8 mouse cellular contexts compared by ENCODE assay signal in genomic region chr4:147442649-147443553, GRCm38 (mm10). TPM values are rescaled to one million over a fixed set of nuclear protein-coding genes. Genes with fewer than 3 reads are reported as not detected.
DNase-seq lines count a peak whose midpoint lies in the region; ATAC-seq and TF ChIP-seq lines count a peak whose summit lies in the region.
"Not testable (repeated sequence)": the region's sequence is repeated elsewhere in the genome, so short reads cannot be mapped to it uniquely, and the experiment has no call there.

No protein-coding gene starts in this region.

- DNase-seq in G1E (ENCODE audit: low spot score): not testable (repeated sequence)
- peak; percentile 40 for DNase-seq in cerebellum, adult 9-11 months
- DNase-seq in forebrain, embryonic 11.5 days (ENCODE audit: low spot score): peak; percentile 86
- DNase-seq in liver, embryonic 11.5 days (ENCODE audit: low spot score): peak; percentile 81

- not testable (repeated sequence) for TF ChIP-seq CTCF in G1E (IDR thresholded peaks at IDR 0.05; ENCODE audit: low read depth, low read length)

- peak overlapping the region; percentile 83 for H3K4me2 ChIP-seq in forebrain, embryonic 11.5 days (ENCODE audit: low read depth, low read length, severe bottlenecking)
- peak overlapping the region; percentile 92 for H3K4me2 ChIP-seq in heart, embryonic 16.5 days (ENCODE audit: low read depth, low read length)
- peak overlapping the region; percentile 85 for H3K4me2 ChIP-seq in kidney, embryonic 14.5 days (replicated peaks; ENCODE audit: low read depth, low read length)
- H3K4me2 ChIP-seq in liver, embryonic 11.5 days: peak overlapping the region; percentile 89
- H3K4me2 ChIP-seq in midbrain, embryonic 12.5 days (replicated peaks): peak overlapping the region; percentile 64
- H3K4me2 ChIP-seq in stomach, embryonic 14.5 days (replicated peaks; ENCODE audit: low read depth, low read length): peak overlapping the region; percentile 94

- H3K27me3 ChIP-seq in G1E (ENCODE audit: insufficient read depth, low read length); forebrain, embryonic 11.5 days (ENCODE audit: control insufficient read depth, insufficient read depth, low read length); heart, embryonic 16.5 days (ENCODE audit: control insufficient read depth, insufficient read depth, low read length); kidney, embryonic 14.5 days (ENCODE audit: control insufficient read depth, insufficient read depth, low read length); liver, embryonic 11.5 days (replicated peaks; ENCODE audit: control insufficient read depth, insufficient read depth, low read length); midbrain, embryonic 12.5 days; stomach, embryonic 14.5 days (ENCODE audit: control insufficient read depth, insufficient read depth, low read length): not testable (repeated sequence)

- not testable (repeated sequence) for H3K4me3 ChIP-seq in G1E (ENCODE audit: low read depth, low read length)
- H3K4me3 ChIP-seq in forebrain, embryonic 11.5 days (ENCODE audit: low read depth, low read length): peak overlapping the region; percentile 42
- peak overlapping the region; percentile 73 for H3K4me3 ChIP-seq in heart, embryonic 16.5 days (ENCODE audit: low read length)
- peak overlapping the region; percentile 49 for H3K4me3 ChIP-seq in kidney, embryonic 14.5 days (ENCODE audit: low read length)
- peak overlapping the region; percentile 67 for H3K4me3 ChIP-seq in liver, embryonic 11.5 days (ENCODE audit: low read depth, low read length)
- H3K4me3 ChIP-seq in midbrain, embryonic 12.5 days: peak overlapping the region; percentile 47
- peak overlapping the region; percentile 51 for H3K4me3 ChIP-seq in stomach, embryonic 14.5 days (ENCODE audit: low read depth, low read length)

- not testable (repeated sequence) for H3K9me3 ChIP-seq in G1E (replicated peaks); forebrain, embryonic 11.5 days (ENCODE audit: control insufficient read depth, low read length); heart, embryonic 16.5 days (replicated peaks; ENCODE audit: control insufficient read depth, low read length); kidney, embryonic 14.5 days (ENCODE audit: control insufficient read depth, low read length); liver, embryonic 11.5 days (ENCODE audit: control insufficient read depth, low read length); midbrain, embryonic 12.5 days; stomach, embryonic 14.5 days (ENCODE audit: control insufficient read depth, low read depth, low read length)

- H3K27ac ChIP-seq in forebrain, embryonic 11.5 days (ENCODE audit: low read depth, low read length): not testable (repeated sequence)
- peak overlapping the region; percentile 81 for H3K27ac ChIP-seq in heart, embryonic 16.5 days (ENCODE audit: low read length)
- peak overlapping the region; percentile 51; the same call in 1 of the 2 replicates for H3K27ac ChIP-seq in kidney, embryonic 14.5 days (ENCODE audit: low read depth, low read length)
- H3K27ac ChIP-seq in liver, embryonic 11.5 days (ENCODE audit: low read depth, low read length): 0 out of 2 replicates have a peak overlapping the region, but pooled peaks have one; percentile 52
- peak overlapping the region; percentile 60 for H3K27ac ChIP-seq in midbrain, embryonic 12.5 days (replicated peaks)
- peak overlapping the region; percentile 48; the same call in 1 of the 2 replicates for H3K27ac ChIP-seq in stomach, embryonic 14.5 days (ENCODE audit: low read length)

- 7% methylated on average over 52 of the region's 52 CpGs for WGBS in forebrain, embryonic 11.5 days
- 9% methylated on average over 51 of the region's 52 CpGs for WGBS in heart, embryonic 16.5 days
- 9% methylated on average over 45 of the region's 52 CpGs for WGBS in kidney, embryonic 14.5 days
- WGBS in liver, embryonic 11.5 days: 9% methylated on average over 52 of the region's 52 CpGs
- WGBS in midbrain, embryonic 12.5 days: 7% methylated on average over 52 of the region's 52 CpGs
- WGBS in stomach, embryonic 14.5 days: 11% methylated on average over 52 of the region's 52 CpGs

- H3K4me1 ChIP-seq in G1E (ENCODE audit: insufficient read depth, low read depth, low read length); forebrain, embryonic 11.5 days (replicated peaks; ENCODE audit: control insufficient read depth, insufficient read depth, low read length); heart, embryonic 16.5 days (ENCODE audit: control insufficient read depth, insufficient read depth, low read length); kidney, embryonic 14.5 days (ENCODE audit: control insufficient read depth, insufficient read depth, low read length); liver, embryonic 11.5 days (replicated peaks; ENCODE audit: control insufficient read depth, insufficient read depth, low read length); midbrain, embryonic 12.5 days; stomach, embryonic 14.5 days (ENCODE audit: control insufficient read depth, insufficient read depth, low read length): not testable (repeated sequence)

- not testable (repeated sequence) for H3K36me3 ChIP-seq in G1E (replicated peaks); forebrain, embryonic 11.5 days (ENCODE audit: control insufficient read depth, insufficient read depth, low read length); heart, embryonic 16.5 days (ENCODE audit: control insufficient read depth, insufficient read depth); kidney, embryonic 14.5 days (ENCODE audit: control insufficient read depth, insufficient read depth, low read length); liver, embryonic 11.5 days (ENCODE audit: control insufficient read depth, insufficient read depth, low read length); midbrain, embryonic 12.5 days; stomach, embryonic 14.5 days (ENCODE audit: control insufficient read depth, insufficient read depth, low read length)

- H3K9ac ChIP-seq in forebrain, embryonic 11.5 days (ENCODE audit: low read length): peak overlapping the region; percentile 90
- peak overlapping the region; percentile 95 for H3K9ac ChIP-seq in heart, embryonic 16.5 days (ENCODE audit: low read length)
- peak overlapping the region; percentile 81 for H3K9ac ChIP-seq in kidney, embryonic 14.5 days (ENCODE audit: low read depth, low read length)
- peak overlapping the region; percentile 88 for H3K9ac ChIP-seq in liver, embryonic 11.5 days (ENCODE audit: low read depth, low read length)
- peak overlapping the region; percentile 67 for H3K9ac ChIP-seq in midbrain, embryonic 12.5 days (replicated peaks)
- H3K9ac ChIP-seq in stomach, embryonic 14.5 days (replicated peaks; ENCODE audit: low read depth, low read length): peak overlapping the region; percentile 67

- ATAC-seq in G1E (ENCODE audit: extremely low read depth, insufficient number of reproducible peaks, low FRiP score, poor library complexity, severe bottlenecking): peak; percentile 52; the same call in 1 of the 2 replicates
- ATAC-seq in forebrain, embryonic 11.5 days (replicated peaks; ENCODE audit: low FRiP score): peak; percentile 100
- ATAC-seq in heart, embryonic 16.5 days (replicated peaks; ENCODE audit: extremely low read depth, insufficient read depth, low FRiP score): peak; percentile 91
- ATAC-seq in kidney, embryonic 14.5 days (ENCODE audit: low FRiP score, low TSS enrichment): peak; percentile 100
- ATAC-seq in liver, embryonic 11.5 days (replicated peaks; ENCODE audit: low FRiP score): peak; percentile 100
- ATAC-seq in midbrain, embryonic 12.5 days (ENCODE audit: low FRiP score, low read depth): peak; percentile 99
- ATAC-seq in stomach, embryonic 14.5 days (ENCODE audit: insufficient number of reproducible peaks, insufficient read depth, low FRiP score, low read depth): peak; percentile 96

RNA-seq across cellular contexts. Expression of gene Zfp982, which starts 49.3 kb away (rescaled TPM):
- 0.68 TPM in 1 of 2 replicates, not detected in the other for total RNA-seq in G1E (2014; fragmentation: Nextera tagmentation)
- total RNA-seq in G1E (2017): 0.35 and 0.44 TPM in 2 replicates
- polyA plus RNA-seq in G1E (2012): not detected in 2 replicates
- polyA plus RNA-seq in forebrain, embryonic 11.5 days (2014; fragmentation: Nextera tagmentation; extraction: Ambion mirVana): 8.7 and 10.6 TPM in 2 replicates
- polyA plus RNA-seq in heart, embryonic 16.5 days (2015; fragmentation: Nextera tagmentation; extraction: Ambion mirVana): 4.6 and 6.3 TPM in 2 replicates
- 8.6 and 10.7 TPM in 2 replicates for polyA plus RNA-seq in kidney, embryonic 14.5 days (2014; fragmentation: Nextera tagmentation; extraction: Ambion mirVana)
- polyA plus RNA-seq in liver, embryonic 11.5 days (2014; fragmentation: Nextera tagmentation; extraction: Ambion mirVana): 8.8 and 9.0 TPM in 2 replicates
- polyA plus RNA-seq in midbrain, embryonic 12.5 days (2016; fragmentation: Nextera tagmentation; extraction: Ambion mirVana): 9.6 and 9.7 TPM in 2 replicates
- 8.1 and 8.3 TPM in 2 replicates for polyA plus RNA-seq in stomach, embryonic 14.5 days (2014; fragmentation: Nextera tagmentation; extraction: Ambion mirVana)
